Mouse (Mus musculus) adrenal gland, postnatal 10 days (tissue): Measurements from ENCODE around the gene Acot7. TPM values are rescaled to one million over a fixed set of nuclear protein-coding genes. Genes with fewer than 3 reads are reported as not detected.

Experiments
- DNase-seq: peaks from one replicate; pipeline ENCODE4 v3.0.0; 2021; ENCODE audit warnings: mixed read lengths
- total RNA-seq, 2 experiments: library from RNA; stranded (reverse); gene quantifications; 2 replicates each; pipeline ENCODE4 v1.2.3; 2021

Gene Acot7
- total RNA-seq, 2 experiments from 2014 or later = 33.2 to 38.0 TPM

- peak; percentile 63 for DNase-seq
These were observed 95.8 kb downstream of the Acot7 start, which contains the start of gene Gpr153 for GRCm38 (mm10) chr4:152273621-152274236. TSS of gene Gpr153 (plus strand) at chr4:152274232.

GRCm38 (mm10) chr4:152274681-152275131 is 96.8 kb downstream of the Acot7 start:
- DNase-seq = peak; percentile 25

GRCm38 (mm10) chr4:152276389-152277347 is 98.7 kb downstream of the Acot7 start:
- DNase-seq = peak; percentile 59

GRCm38 (mm10) chr4:152277916-152278315 is 100.0 kb downstream of the Acot7 start:
- DNase-seq = no peak

- no peak for DNase-seq
These were observed 101.1 kb downstream of the Acot7 start for GRCm38 (mm10) chr4:152278986-152279385.

- DNase-seq = no peak
These were observed 103.7 kb downstream of the Acot7 start for GRCm38 (mm10) chr4:152281601-152282000.

- no peak for DNase-seq
These were observed 104.8 kb downstream of the Acot7 start for GRCm38 (mm10) chr4:152282721-152283120.

- DNase-seq = peak; percentile 93
These were observed 105.4 kb downstream of the Acot7 start for GRCm38 (mm10) chr4:152283186-152283950.

GRCm38 (mm10) chr4:152285505-152285904 is 107.6 kb downstream of the Acot7 start:
- DNase-seq = peak; percentile 72

- no peak for DNase-seq
These were observed 108.2 kb downstream of the Acot7 start for GRCm38 (mm10) chr4:152286183-152286582.

- DNase-seq = peak; percentile 89
These were observed 109.0 kb downstream of the Acot7 start for GRCm38 (mm10) chr4:152286887-152287286.

GRCm38 (mm10) chr4:152287317-152288120 is 109.6 kb downstream of the Acot7 start:
- no peak for DNase-seq

GRCm38 (mm10) chr4:152288398-152288945 is 110.5 kb downstream of the Acot7 start:
- DNase-seq = no peak

GRCm38 (mm10) chr4:152290385-152290784 is 112.5 kb downstream of the Acot7 start:
- DNase-seq = no peak

- DNase-seq = no peak
These were observed 113.1 kb downstream of the Acot7 start for GRCm38 (mm10) chr4:152290991-152291390.

- no peak for DNase-seq
These were observed 113.6 kb downstream of the Acot7 start, which contains the start of gene Hes3 for GRCm38 (mm10) chr4:152291562-152291961. TSS of gene Hes3 (minus strand) at chr4:152291662.

- DNase-seq = no peak
These were observed 114.3 kb downstream of the Acot7 start for GRCm38 (mm10) chr4:152292102-152292765.

- no peak for DNase-seq
These were observed 116.4 kb downstream of the Acot7 start for GRCm38 (mm10) chr4:152294188-152294929.

- DNase-seq = no peak
These were observed 118.0 kb downstream of the Acot7 start for GRCm38 (mm10) chr4:152295916-152296315.

GRCm38 (mm10) chr4:152296371-152296770 is 118.4 kb downstream of the Acot7 start:
- no peak for DNase-seq
